Mouse (Mus musculus) WW6 (cell line): ENCODE measurements around the gene Slc25a41.

Experiments used
- DNase-seq: peaks from one replicate; pipeline ENCODE4 v3.0.0-alpha.2; 2013; ENCODE audit warnings: low read depth, low spot score

Gene Slc25a41

GRCm38 (mm10) chr17:57047406-57047805, 6.0 kb upstream of the Slc25a41 start:
- DNase-seq = peak; percentile 87

DNA sequence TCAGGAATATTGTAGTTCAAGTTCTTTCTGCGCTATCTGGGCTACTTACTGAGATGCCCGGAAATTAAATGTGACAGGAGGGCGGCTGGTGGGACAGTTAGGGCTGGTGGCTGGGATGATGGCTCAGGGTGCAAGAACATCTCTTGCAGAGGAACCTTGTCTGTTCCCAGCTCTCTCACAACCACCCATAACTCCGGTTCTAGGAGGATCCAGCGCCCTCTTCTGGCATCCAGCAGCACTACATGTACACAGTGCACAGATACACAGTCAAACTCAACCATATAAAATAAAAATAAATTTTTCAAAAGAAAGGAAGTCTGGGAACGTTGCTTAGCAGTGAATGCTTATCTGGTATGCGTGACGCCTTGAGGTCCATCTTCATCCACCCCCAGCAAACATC, 2.5 kb downstream of the Slc25a41 start:
- peak; percentile 45 for DNase-seq

GRCm38 (mm10) chr17:57032854-57033253, 8.6 kb downstream of the Slc25a41 start:
- no peak for DNase-seq

DNA sequence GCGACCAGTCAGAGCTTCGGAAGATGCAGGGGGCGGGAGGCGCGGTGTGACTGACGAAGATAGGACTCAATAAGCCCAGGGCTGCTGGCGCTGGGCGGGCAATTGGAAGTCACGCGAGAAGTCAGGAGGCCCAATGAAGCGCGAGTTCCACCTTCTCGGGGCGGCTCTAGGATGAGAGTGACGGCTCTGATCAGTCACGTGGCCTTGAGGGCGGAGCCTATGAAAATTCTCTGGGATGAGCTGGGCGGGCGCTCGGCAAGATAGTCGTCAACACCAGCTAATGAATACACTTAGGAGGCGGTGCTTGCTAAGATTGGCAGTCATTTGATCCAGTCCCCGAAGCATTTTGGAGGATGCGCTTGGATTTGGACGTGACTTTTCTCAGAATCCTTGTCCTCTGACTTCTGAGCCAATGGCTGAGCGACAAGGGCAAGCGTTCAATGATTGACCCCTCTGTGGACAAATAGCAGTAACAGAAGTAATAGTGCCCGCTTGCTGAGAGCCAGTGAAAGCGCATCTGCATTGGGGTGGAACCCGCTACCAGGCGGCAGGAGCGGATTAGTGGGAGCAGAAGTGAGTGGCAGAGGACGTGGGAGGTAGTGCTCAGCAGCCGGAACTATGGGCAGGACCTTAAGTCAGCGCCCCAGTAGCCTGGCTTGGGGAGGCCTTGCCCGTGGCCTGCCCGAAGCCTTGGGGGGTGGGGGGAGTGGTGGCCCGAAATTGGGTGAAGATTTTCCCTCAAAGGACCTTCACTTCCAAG, 9.6 kb downstream of the Slc25a41 start:
- DNase-seq = peak; percentile 100

GRCm38 (mm10) chr17:57030931-57031660, 10.4 kb downstream of the Slc25a41 start, which contains the start of gene Khsrp:
Gene Khsrp (minus strand): TSS chr17:57031522.
- no peak for DNase-seq

- DNase-seq = no peak
These were observed 11.8 kb downstream of the Slc25a41 start for GRCm38 (mm10) chr17:57029691-57030090.

- no peak for DNase-seq
These were observed 14.0 kb downstream of the Slc25a41 start for GRCm38 (mm10) chr17:57027471-57027870.

DNA sequence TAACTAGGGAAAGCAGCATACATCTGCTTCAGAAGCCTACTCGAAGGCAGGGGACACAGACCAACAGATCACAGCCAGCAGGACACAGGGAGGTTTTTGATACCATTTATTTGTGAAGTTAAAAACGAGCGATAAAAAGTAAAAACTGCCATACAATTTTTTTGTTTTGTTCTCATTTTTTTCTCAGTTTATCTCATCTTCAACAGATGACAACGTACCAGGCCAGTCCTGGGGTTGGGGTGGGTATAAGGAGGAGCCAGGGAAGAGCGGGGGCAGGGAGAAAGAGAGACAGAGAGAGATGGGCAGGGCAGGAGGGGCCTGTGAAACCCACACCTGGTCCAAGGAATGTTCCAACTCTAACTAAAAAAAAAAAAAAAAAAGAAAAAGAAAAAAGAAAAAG, 20.5 kb downstream of the Slc25a41 start:
- no peak for DNase-seq

DNA sequence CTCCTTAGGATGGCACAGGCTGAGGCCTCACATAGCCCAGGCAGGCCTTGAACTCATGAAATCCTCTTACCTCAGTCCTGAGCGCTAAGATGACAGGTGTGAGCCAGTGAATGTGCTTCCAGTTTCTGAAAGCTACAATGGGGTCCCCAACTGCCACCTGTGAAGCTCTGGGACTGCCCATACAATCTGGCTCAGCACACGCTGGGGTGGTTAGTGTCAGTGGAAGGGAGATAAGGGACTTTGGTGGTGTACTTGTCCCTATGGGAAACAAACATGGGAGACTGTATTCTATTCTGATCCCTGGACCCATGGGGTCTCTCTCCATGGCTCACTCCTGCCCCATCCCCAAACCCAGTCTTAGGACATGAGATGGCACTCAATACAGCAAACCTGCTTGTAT, 21.8 kb downstream of the Slc25a41 start:
- DNase-seq = no peak

GRCm38 (mm10) chr17:57012245-57012795, 29.1 kb downstream of the Slc25a41 start:
- DNase-seq = no peak

DNA sequence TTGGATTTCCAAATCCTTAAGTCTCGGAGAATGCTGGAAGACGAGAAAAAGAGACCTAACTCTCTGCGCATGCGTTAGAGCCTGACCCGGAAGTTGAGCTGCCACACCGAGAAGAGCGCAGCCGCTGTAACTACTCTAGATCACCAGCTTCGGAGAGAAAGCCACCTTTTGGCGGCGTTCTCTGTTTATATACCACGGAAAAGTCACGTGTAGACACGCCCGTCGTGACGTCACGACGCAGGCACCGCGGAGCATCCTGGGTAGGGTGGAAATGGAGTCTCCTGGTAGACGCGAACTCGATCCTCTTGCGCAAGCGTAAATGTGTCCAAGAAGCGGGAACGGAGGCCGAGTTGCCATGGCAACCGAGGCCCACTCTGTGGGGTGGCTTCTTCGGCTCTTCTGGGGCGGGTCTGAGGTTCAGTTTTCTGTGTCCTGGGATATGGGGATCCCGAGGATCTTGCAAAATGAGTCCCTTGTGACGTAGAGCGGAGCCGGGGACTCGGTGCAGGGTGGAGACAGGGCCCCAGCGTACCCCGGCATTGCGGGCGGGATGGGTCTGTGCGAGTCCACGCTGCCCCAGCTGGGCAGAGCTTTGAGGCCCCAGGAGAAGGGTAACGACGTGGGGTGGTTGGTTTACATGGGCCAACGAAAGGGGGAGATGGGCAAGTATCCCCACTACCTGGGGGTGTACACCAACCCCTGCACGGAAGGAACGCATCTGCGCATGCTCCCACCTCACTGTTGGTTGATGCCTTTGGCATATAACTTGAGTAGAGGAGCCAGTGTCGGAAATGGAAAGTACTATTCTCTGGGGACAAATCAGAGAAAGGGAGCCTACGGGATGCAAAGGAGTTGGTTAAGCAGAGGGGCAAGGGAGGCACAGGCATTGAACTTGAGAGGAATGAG, 30.0 kb downstream of the Slc25a41 start, which contains the start of the genes Gtf2f1 and Gm17949:
Gene Gtf2f1 (minus strand): TSS at position 53 of the 906 bp plus-strand sequence.
Gene Gm17949 (plus strand): TSS at position 234 of the 906 bp plus-strand sequence.
- DNase-seq = peak; percentile 98

DNA sequence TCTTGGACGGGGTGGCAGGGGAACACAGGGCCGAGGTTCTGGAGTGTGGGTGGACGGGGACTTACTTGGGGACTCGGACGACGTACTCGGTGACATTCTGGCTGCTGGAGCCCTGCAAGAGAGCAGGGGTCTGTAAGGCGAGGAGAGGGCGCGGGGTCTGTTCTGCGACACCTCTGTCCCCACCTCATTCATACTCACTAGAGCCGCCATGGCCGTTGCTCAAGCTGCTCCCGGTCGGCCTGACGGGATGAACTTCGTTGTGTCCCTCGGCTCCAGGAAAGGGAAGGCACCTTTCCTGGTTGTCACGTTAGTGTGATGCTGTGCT, 30.6 kb downstream of the Slc25a41 start:
- DNase-seq = no peak

GRCm38 (mm10) chr17:57007137-57007905, 34.1 kb downstream of the Slc25a41 start:
- DNase-seq = no peak

DNA sequence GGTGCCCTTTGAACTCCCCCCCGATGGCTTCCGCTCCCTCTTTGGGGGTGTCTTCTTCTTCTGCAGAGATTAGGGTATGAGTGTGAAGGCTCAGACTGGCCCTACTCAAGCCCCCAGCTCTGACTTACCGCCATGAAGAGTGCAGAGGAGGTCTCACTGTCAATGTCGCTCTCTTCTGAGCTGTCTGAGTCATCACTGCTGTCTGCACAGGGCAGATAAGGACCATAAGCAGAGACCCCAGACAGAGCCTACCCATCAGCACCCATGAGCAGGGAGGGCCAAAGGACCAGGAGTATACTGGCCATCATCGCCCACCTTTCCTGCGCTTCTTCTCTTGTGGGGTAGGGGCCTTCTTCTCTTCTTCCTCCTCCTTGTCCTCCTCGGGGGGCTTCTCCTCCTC, 37.5 kb downstream of the Slc25a41 start:
- DNase-seq = no peak

GRCm38 (mm10) chr17:57001228-57001627, 40.2 kb downstream of the Slc25a41 start:
- no peak for DNase-seq

- no peak for DNase-seq
These were observed 41.4 kb downstream of the Slc25a41 start, which contains the start of gene Pspn for GRCm38 (mm10) chr17:56999968-57000609. Gene Pspn (minus strand): TSS chr17:57000018.

GRCm38 (mm10) chr17:56999414-56999813, 42.0 kb downstream of the Slc25a41 start:
- no peak for DNase-seq

- peak; percentile 96 for DNase-seq
These were observed 44.3 kb downstream of the Slc25a41 start, which contains the start of gene Alkbh7 for GRCm38 (mm10) chr17:56997029-56997667. Gene Alkbh7 (plus strand): TSS chr17:56997339.

- no peak for DNase-seq
These were observed 44.9 kb downstream of the Slc25a41 start for GRCm38 (mm10) chr17:56996506-56996905.

DNA sequence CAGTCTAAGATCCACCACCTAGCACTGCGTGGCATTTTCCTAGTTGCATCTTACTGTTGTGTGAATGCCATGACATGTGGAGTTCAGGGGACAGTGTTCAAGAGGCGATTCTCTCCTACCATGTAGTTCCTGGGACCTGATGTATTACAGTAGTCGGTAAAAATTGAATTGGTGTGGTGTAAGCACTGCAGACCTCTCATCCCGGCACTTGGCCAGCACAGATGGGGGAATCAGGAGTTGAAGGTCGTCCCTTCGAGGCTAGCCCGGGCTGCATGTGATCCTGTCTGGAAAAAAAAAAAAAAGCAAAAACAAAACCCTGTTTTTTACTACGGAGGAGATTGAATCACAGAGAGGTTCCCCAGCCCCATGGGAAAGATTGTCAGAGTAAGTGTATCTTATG, 46.4 kb downstream of the Slc25a41 start:
- DNase-seq = no peak
